Mouse (Mus musculus): Measurements from ENCODE around the gene Fam71b. TPM values are rescaled to one million over a fixed set of nuclear protein-coding genes. Genes with fewer than 3 reads are reported as not detected.
"Not testable (repeated sequence)": the region's sequence is repeated elsewhere in the genome, so short reads cannot be mapped to it uniquely, and the experiment has no call there.

Fam71b gene
- total RNA-seq, 2 experiments from 2014 or later: not detected

- intact Hi-C loops (cut with DNase I): no loop called here
Measured at GRCm38 (mm10) chr11:46418860-46419259, 22.5 kb downstream of the Fam71b start.

DNA sequence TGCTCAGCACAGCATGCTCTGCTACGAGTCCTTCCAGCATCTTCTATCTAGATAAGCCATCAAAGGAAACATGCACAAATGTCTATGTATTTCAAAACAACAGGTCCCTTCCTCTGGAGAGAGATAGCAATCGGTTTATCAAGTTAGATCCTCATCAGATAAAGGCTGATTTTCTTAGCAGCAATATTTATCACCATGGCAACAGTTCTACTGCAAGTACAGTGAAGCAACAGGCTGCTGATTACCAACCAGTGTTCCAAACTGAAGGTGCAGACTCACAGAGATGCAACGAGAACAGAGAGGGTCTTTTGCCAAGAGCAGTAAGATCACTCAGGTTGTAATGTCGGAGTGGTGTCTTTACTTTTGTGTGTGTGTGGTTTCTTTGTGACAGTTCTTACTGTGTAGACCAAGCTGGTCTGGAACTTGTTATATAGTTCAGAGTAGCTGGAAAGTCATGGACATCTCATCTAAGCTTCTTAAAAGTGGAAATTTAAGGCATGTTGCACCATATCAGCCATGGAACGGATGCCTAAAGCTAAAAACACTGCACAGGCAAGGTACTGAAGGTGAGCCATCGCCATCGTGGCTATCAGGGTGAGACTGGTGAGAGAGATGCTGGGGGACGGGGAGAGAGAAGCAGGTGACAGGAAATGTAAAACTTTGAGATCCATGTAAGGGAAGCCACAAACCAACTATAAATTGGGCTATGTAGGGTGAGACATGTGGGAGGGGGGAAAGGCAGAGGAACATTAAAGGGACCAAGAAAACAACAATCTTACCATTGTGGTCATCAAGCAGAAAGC lies 24.9 kb downstream of the Fam71b start:
- intact Hi-C loops (cut with DNase I): no loop called here
- DNase-seq (ENCODE audit: low spot score in 2 of 2): no peak

More at GRCm38 (mm10) chr11:46418860-46419259, 22.5 kb downstream of the Fam71b start:
- no peak for DNase-seq (ENCODE audit: low spot score in 2 of 2)

- intact Hi-C loops (cut with DNase I); DNase-seq (ENCODE audit: low spot score in 2 of 2): not testable (repeated sequence)
Measured at GRCm38 (mm10) chr11:46428131-46428530, 31.8 kb downstream of the Fam71b start.

DNA sequence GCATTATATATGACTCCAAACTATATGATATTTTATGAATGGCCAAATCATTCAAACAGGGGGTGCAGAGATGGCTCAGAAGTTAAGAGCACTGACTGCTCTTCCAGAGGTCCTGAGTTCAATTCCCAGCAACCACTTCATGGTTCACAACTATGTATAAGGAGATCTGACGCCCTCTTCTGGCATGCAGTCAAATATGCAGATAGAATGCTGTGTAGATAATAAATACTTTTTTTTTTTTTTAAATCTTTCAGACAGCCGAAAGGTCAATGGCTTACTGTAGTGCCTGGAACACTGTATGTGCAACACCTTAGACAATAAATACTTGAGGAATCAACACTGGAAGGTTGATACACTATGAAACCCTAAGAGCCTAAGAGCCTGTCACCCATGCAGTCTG lies 33.8 kb downstream of the Fam71b start:
- intact Hi-C loops (cut with DNase I): loop anchor here (10.0 kb wide), 1 partner anchor 485 kb away; the partner anchor contains the start of gene Lsm11
- DNase-seq (ENCODE audit: low spot score in 2 of 2): no peak

- intact Hi-C loops (cut with DNase I): loop anchor here (1.0 to 10.0 kb wide), 4 partner anchors 117 to 486 kb away; partner anchors contain the start of gene Lsm11
- DNase-seq (ENCODE audit: low spot score in 2 of 2): peak; percentile 82 to 95
Measured at GRCm38 (mm10) chr11:46431129-46431528, 34.8 kb downstream of the Fam71b start.

DNA sequence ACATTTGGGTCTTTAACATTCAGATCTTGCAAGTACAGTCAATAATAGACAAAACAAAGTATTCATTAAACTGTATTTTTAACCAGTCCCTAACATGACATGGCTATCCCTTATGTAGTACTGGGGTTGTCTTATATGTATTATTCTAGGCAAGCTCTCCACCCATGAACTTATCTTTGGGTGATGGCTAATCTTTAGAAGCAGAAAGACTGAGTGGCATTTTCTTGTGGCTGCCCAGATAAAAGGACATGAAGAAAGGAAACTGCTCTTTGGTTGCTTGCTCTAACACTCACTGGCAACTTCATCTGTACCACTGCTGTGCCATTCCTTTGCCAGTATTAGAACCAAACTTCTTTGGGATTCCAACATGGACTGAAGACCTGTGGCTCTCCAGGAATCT lies 39.0 kb downstream of the Fam71b start:
- intact Hi-C loops (cut with DNase I): loop anchor here (10.0 kb wide), 1 partner anchor 491 kb away; the partner anchor contains the start of gene Lsm11
- no peak for DNase-seq (ENCODE audit: low spot score in 2 of 2)

GRCm38 (mm10) chr11:46436760-46437458 lies 40.5 kb downstream of the Fam71b start, which contains the start of gene Med7:
Gene Med7, plus strand, starts transcription at chr11:46436925.
- DNase-seq (ENCODE audit: low spot score in 2 of 2): peak; percentile 94 to 98
- intact Hi-C loops (cut with DNase I): loop anchor here (10.0 kb wide), 1 partner anchor 492 kb away; the partner anchor contains the start of gene Lsm11

DNA sequence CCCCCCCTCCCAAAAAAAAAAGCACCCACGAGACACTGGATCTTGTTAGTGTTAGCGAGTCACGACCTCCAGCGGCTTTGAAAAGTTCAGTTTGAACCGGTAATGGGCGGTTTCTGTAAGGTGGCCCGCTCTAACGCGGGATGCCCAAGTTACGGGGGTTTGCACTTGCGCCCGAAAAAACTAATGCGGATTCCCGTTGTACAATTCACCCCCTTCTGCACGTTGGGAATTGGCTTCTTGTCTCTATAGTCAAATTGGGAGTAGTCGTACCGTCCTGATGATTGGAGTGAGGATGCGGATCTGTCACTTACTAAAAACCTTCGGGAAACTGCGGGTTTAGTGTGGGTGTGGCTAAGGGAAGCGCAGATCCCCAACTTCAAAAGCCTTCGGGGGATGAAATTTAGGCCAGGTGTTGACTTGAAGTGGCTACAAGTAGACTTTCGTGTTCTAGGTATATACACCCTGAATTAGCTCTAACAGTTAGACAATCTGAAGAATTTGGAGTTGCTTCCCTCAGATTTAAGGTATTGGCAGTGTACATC lies 41.2 kb downstream of the Fam71b start:
- DNase-seq (ENCODE audit: low spot score in 2 of 2): no peak
- intact Hi-C loops (cut with DNase I): loop anchor here (10.0 kb wide), 1 partner anchor 493 kb away; the partner anchor contains the start of gene Lsm11

DNA sequence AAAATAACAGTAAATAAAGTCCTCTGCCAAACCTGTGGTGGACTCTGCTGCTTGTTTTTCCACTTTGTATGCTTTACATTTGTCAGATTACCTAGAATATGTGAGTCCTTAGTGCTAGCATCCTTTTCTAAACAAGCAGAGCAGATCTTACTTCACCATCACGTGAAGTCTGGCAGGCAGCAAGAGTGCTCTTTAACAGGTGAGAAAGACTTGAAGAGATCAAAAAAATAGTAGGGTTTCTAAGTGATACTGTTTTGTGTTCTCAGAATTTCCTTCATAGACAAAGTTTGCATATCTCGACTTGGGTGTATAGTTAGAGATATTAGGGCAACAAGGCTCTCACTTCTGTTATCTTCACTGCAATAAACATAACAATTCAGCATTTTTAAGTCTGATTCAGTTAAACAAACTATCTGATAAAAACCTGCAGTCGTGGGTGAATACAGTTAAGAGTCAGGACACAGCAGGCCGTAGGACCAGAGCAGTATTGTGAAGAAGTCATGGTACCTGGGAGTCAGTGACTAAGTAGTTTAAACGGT lies 42.7 kb downstream of the Fam71b start:
- DNase-seq (ENCODE audit: low spot score in 2 of 2): no peak
- intact Hi-C loops (cut with DNase I): loop anchor here (10.0 kb wide), 1 partner anchor 494 kb away; the partner anchor contains the start of gene Lsm11

- DNase-seq (ENCODE audit: low spot score in 2 of 2): no peak
- intact Hi-C loops (cut with DNase I): loop anchor here (5.0 kb wide), 1 partner anchor 226 kb away; no protein-coding TSS in a partner anchor
Measured at GRCm38 (mm10) chr11:46441774-46442173, 45.4 kb downstream of the Fam71b start.

- intact Hi-C loops (cut with DNase I): loop anchor here (5.0 kb wide), 1 partner anchor 224 kb away; no protein-coding TSS in a partner anchor
- DNase-seq (ENCODE audit: low spot score in 2 of 2): no peak
Measured at GRCm38 (mm10) chr11:46443152-46443551, 46.8 kb downstream of the Fam71b start.

DNA sequence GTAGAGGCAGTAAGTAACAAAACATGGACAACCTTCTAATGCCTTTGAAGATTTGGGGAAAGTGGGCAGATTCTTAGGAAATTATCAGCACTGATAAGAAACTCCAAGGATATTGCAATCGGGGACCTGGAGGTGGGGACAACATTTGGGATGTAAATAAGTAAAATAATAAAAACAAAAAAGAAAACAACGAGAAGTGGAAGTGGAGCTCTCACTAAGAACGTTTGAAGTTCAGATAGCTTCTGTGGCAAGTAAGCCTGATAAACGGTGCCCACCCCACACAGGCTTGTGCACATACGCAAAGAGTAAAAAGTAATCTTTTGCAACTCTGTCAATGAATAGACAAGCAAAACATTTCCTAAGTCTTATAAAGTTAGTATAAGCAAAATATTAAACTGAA lies 47.6 kb downstream of the Fam71b start:
- intact Hi-C loops (cut with DNase I): loop anchor here (5.0 kb wide), 1 partner anchor 223 kb away; no protein-coding TSS in a partner anchor
- no peak for DNase-seq (ENCODE audit: low spot score in 2 of 2)

DNA sequence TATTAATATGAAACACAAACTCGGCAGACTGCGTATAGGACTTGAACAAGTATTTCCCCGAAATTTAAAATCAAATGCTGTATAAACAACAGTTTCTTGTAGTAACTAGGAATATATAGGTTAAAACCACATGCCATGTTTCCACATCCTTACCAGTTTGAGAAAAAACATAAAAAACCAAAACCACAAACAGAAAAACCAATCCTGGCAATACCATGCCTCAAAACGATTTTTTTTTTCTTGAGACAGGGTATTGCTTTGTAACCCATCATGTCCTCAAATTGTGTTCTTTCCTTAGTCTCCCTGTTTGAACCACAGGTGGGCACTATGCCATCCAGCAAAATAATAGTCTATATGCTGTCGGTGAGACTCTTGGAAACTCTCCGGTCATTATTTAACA lies 49.8 kb downstream of the Fam71b start:
- intact Hi-C loops (cut with DNase I): loop anchor here (5.0 kb wide), 1 partner anchor 286 kb away; no protein-coding TSS in a partner anchor
- DNase-seq (ENCODE audit: low spot score in 2 of 2): no peak

GRCm38 (mm10) chr11:46447644-46448484 lies 51.5 kb downstream of the Fam71b start:
- DNase-seq (ENCODE audit: low spot score in 2 of 2): no peak
- intact Hi-C loops (cut with DNase I): loop anchor here (5.0 kb wide), 1 partner anchor 284 kb away; no protein-coding TSS in a partner anchor

DNA sequence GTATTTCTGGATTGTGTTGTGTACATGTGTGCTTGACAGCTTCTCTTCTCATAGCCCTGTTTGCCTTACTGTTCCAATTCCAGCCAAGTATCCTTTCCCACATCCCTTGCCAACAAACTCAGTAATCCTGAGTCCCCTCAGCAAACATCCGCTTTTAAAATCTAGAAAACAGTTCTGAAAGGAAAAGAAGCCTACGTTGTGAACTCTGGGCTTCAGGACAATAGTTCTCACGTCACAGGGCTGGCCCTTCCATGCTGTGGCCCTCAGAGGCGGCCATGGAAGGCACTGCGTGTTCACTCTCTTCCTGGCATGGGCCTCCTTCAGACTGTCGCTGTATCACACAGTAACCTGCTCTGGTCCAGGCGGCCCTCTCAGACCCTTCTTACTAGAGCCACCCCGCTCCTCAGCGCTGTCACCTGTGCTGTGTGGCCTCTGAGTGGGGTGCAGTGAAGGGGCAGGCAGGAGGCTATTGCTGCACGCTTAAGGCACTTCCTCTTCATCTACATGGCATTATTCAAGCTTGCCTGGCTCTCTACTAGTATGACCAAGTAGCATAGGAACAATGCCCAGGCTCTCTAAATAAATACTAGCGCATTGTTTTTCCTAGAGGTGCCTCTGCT lies 53.2 kb downstream of the Fam71b start:
- no peak for DNase-seq (ENCODE audit: low spot score in 2 of 2)
- intact Hi-C loops (cut with DNase I): loop anchor here (5.0 to 10.0 kb wide), 2 partner anchors 185 to 283 kb away; no protein-coding TSS in a partner anchor

DNA sequence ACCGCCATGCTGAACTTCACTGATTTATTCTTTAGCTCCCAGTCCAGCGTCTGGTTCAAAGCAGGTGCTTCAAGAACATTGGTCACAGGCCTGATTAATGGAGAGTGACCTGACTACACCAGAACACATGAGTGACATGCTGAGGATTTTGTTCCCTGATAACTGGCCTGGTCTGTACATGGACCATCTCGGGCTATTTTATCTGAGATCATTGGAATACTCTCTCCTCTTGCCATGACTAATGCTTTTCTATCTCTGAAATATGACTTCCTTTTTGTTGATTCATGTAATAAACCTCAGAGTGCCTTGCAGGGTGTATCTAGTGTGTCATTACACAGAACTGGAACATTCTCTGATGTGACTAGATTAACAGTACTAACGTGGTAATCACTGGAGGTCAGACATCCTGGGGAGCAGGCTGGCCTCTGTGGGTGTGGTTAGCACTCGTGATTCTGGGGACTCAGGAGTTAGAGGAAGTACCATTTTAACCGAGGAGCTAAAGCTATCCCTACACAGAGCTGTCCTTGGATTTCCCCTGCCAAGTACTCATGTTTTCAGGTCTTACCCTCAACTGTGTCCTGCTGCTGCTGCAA lies 58.2 kb downstream of the Fam71b start, which contains the start of gene Havcr2:
Gene Havcr2, plus strand, starts transcription at position 483 of the 593 bp plus-strand sequence.
- intact Hi-C loops (cut with DNase I): loop anchor here (10.0 kb wide), 1 partner anchor 180 kb away; no protein-coding TSS in a partner anchor
- no peak for DNase-seq (ENCODE audit: low spot score in 2 of 2)

Data from left cerebral cortex, postnatal 25 days (tissue).